Mouse (Mus musculus): ENCODE measurements around the gene Wdr49. TPM values are rescaled to one million over a fixed set of nuclear protein-coding genes. Genes with fewer than 3 reads are reported as not detected.

Gene Wdr49
- polyA plus RNA-seq (2012; rRNA removed) = not detected in 2 replicates

DNA sequence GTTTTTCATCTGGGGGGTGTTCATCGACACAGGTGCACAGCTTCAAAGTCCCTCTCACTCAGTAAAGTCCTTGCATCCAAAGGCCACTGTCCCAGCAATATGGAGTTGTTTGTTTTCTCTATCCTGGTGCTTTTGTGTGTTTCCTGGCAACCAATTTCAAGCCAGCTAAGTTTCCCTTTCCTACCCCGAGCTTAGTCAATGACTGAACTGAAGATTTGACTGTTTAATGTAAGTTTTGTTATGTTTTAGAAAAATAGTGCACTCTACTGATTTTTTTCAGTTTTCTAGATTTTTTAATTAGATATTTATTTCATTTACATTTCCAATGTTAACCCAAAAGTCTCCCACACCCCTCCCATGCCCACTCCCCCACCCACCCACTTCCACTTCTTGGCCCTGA, at the start of gene Wdr49:
Wdr49 (minus strand) TSS at position 101 of the 400 bp plus-strand sequence.
- no peak for TF ChIP-seq CTCF (IDR thresholded peaks at IDR 0.05; ENCODE audit: insufficient read depth, low read length)
- no peak for TF ChIP-seq POLR2A (IDR thresholded peaks at IDR 0.05; ENCODE audit: borderline replicate concordance, extremely low read depth, low read depth, low read length)
- Histone ChIP-seq H3K4me1 (ENCODE audit: control insufficient read depth, insufficient read depth, low read length) (no peaks in the 10 kb centered on the region), H3K4me3 (replicated peaks; ENCODE audit: extremely low read depth, low read depth, low read length) (no peak within 1 kb of the TSS)
- whole genome bisulfite sequencing = 45% methylated on average over 2 of the region's 2 CpGs
- DNase-seq = no peak

DNA sequence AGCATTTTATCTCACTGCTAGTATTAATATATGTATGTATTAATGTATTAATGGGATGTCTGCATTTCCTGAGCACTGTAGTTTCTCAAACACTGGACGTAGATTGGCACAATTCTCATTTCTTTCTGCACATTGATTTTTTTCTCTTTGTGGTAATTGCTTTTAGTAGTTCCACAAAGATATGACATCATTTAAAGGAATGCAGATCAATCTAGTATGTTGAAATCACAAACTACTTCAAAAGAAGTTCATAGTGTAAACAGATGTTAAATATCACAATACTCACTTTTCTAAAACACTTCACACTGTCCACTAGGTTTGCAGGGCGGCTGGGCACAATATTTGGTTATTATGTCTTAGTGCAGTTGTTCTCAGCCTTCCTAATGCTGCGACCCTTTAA, 49.1 kb upstream of the Wdr49 start:
- Histone ChIP-seq H3K4me1 (ENCODE audit: control insufficient read depth, insufficient read depth, low read length) (no peaks in the 10 kb centered on the region), H3K4me3 (replicated peaks; ENCODE audit: extremely low read depth, low read depth, low read length) (no peak overlapping the region)
- no peak for DNase-seq
- 52% methylated on average over 3 of the region's 3 CpGs for WGBS
- TF ChIP-seq POLR2A (IDR thresholded peaks at IDR 0.05; ENCODE audit: borderline replicate concordance, extremely low read depth, low read depth, low read length) (no peak), CTCF (IDR thresholded peaks at IDR 0.05; ENCODE audit: insufficient read depth, low read length) (no peak)

DNA sequence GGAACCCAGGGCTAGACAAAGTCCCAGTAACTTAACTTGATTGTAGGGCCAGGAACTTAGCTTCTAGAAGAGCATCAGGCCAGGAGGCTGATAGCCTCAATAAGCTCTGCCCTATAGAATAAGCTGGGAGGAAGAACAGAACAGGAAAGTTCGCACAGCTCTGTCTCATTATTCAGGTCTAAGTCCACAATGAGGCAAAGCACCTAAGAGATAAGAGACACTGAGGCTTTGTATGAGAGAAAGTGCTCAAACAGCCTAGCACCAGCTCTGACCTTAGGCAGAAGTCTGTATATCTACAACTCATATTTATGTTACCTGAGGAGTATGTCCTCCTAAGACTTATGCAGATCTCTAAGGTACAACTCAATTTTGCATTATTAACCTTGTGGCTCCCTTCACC, 40.6 kb upstream of the Wdr49 start:
- 85% methylated on average over 1 of the region's 1 CpGs for WGBS
- TF ChIP-seq POLR2A (IDR thresholded peaks at IDR 0.05; ENCODE audit: borderline replicate concordance, extremely low read depth, low read depth, low read length) = no peak
- no peak for TF ChIP-seq CTCF (IDR thresholded peaks at IDR 0.05; ENCODE audit: insufficient read depth, low read length)
- Histone ChIP-seq H3K4me3 (replicated peaks; ENCODE audit: extremely low read depth, low read depth, low read length) (no peak overlapping the region), H3K4me1 (ENCODE audit: control insufficient read depth, insufficient read depth, low read length) (no peaks in the 10 kb centered on the region)
- no peak for DNase-seq

GRCm38 (mm10) chr3:75521314-75521713, 39.4 kb upstream of the Wdr49 start:
- WGBS = 80% methylated on average over 2 of the region's 2 CpGs
- TF ChIP-seq CTCF (IDR thresholded peaks at IDR 0.05; ENCODE audit: insufficient read depth, low read length) (no peak), POLR2A (IDR thresholded peaks at IDR 0.05; ENCODE audit: borderline replicate concordance, extremely low read depth, low read depth, low read length) (no peak)
- DNase-seq = no peak
- Histone ChIP-seq H3K4me1 (ENCODE audit: control insufficient read depth, insufficient read depth, low read length) (no peaks in the 10 kb centered on the region), H3K4me3 (replicated peaks; ENCODE audit: extremely low read depth, low read depth, low read length) (no peak overlapping the region)

- TF ChIP-seq POLR2A (IDR thresholded peaks at IDR 0.05; ENCODE audit: borderline replicate concordance, extremely low read depth, low read depth, low read length) (no peak), CTCF (IDR thresholded peaks at IDR 0.05; ENCODE audit: insufficient read depth, low read length) (peak; percentile 31; the same call in 1 of the 2 replicates)
- Histone ChIP-seq H3K4me1 (ENCODE audit: control insufficient read depth, insufficient read depth, low read length) (no peaks in the 10 kb centered on the region), H3K4me3 (replicated peaks; ENCODE audit: extremely low read depth, low read depth, low read length) (no peak overlapping the region)
- WGBS = 78% methylated on average over 7 of the region's 7 CpGs
- DNase-seq = peak; percentile 36
Observed at GRCm38 (mm10) chr3:75517631-75518250, 35.8 kb upstream of the Wdr49 start.

DNA sequence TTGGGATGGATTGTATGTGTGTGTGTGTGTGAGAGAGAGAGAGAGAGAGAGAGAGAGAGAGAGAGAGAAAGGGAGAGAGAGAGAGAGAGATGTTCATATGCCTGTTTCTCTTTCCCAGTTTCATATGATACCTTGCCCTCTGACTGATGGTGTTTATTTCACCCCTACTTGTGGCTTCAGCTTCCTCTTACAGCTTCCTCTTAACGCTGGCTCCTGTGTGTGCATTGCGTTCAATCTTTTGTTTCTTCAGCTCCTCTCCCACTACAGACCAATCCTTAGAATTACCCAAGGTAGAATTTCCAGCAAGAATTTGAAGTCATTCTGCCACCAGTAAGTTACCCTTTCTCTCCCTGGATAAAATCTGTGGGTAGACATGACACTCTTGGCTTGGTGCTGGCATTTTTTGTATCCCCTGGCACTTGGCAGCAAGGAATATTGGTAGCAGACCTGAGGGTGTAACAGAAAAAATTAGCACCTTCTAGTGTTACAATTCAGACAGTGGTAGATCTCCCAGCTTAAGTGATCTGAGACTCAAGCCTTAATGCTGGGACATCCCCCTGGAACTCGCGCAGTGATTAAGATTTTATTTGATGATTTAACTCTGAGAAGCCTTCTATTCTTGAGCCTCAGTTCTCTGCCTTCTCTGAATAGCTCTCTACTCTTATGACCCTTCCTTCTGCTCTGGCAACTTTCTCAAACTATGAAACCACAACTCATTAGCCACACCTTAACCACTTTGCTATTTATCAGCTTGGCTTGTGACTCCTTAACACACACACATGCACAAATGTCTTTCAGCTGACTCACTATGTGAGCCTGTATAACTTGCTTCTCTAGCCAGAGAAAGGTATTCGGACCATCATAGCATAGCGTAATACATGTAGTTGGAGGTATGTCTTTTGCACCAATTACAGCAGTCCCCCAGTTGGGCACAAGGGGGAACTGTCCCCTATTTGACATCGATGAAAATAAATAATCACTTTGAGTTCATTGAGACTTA, 17.3 kb upstream of the Wdr49 start:
- DNase-seq = no peak
- WGBS = 62% methylated on average over 7 of the region's 7 CpGs
- Histone ChIP-seq H3K4me3 (replicated peaks; ENCODE audit: extremely low read depth, low read depth, low read length) (no peak overlapping the region), H3K4me1 (ENCODE audit: control insufficient read depth, insufficient read depth, low read length) (no peaks in the 10 kb centered on the region)
- no peak for TF ChIP-seq CTCF (IDR thresholded peaks at IDR 0.05; ENCODE audit: insufficient read depth, low read length)
- TF ChIP-seq POLR2A (IDR thresholded peaks at IDR 0.05; ENCODE audit: borderline replicate concordance, extremely low read depth, low read depth, low read length) = no peak

GRCm38 (mm10) chr3:75492913-75493312, 11.0 kb upstream of the Wdr49 start:
- WGBS = 75% methylated on average over 3 of the region's 3 CpGs
- TF ChIP-seq POLR2A (IDR thresholded peaks at IDR 0.05; ENCODE audit: borderline replicate concordance, extremely low read depth, low read depth, low read length) (no peak), CTCF (IDR thresholded peaks at IDR 0.05; ENCODE audit: insufficient read depth, low read length) (no peak)
- no peak overlapping the region for H3K4me3 ChIP-seq (replicated peaks; ENCODE audit: extremely low read depth, low read depth, low read length)
- DNase-seq = no peak
- H3K4me1 ChIP-seq (ENCODE audit: control insufficient read depth, insufficient read depth, low read length) = no peaks in the 10 kb centered on the region

DNA sequence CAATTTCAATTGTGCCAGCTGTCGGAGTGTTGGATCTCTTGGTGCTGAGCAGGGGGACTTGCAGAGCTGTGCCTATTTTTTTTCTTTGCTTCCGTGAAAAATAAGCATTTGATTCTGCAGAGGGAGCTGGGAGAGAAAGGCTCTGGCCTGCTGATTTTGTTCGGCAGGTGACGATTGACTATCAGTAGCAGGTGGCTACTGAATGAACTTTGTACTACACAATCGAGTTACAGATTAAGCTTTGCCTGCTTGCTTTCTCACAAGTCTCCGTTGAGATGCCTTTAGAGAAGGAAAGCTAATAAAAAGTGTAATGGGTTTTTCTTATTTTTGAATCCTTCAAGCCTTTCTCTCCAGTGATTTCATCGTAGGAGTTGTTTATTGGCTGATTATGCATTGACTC, 6.8 kb downstream of the Wdr49 start:
- 71% methylated on average over 7 of the region's 7 CpGs for whole genome bisulfite sequencing

GRCm38 (mm10) chr3:75474657-75475056, 7.3 kb downstream of the Wdr49 start:
- 79% methylated on average over 7 of the region's 7 CpGs for WGBS

More for the DNA sequence above, 6.8 kb downstream of the Wdr49 start:
- TF ChIP-seq POLR2A (IDR thresholded peaks at IDR 0.05; ENCODE audit: borderline replicate concordance, extremely low read depth, low read depth, low read length) = no peak
- TF ChIP-seq CTCF (IDR thresholded peaks at IDR 0.05; ENCODE audit: insufficient read depth, low read length) = no peak
- no peak overlapping the region for H3K4me3 ChIP-seq (replicated peaks; ENCODE audit: extremely low read depth, low read depth, low read length)
- no peak for DNase-seq
- no peaks in the 10 kb centered on the region for H3K4me1 ChIP-seq (ENCODE audit: control insufficient read depth, insufficient read depth, low read length)

More at GRCm38 (mm10) chr3:75474657-75475056, 7.3 kb downstream of the Wdr49 start:
- no peak overlapping the region for H3K4me3 ChIP-seq (replicated peaks; ENCODE audit: extremely low read depth, low read depth, low read length)
- H3K4me1 ChIP-seq (ENCODE audit: control insufficient read depth, insufficient read depth, low read length) = no peaks in the 10 kb centered on the region
- TF ChIP-seq POLR2A (IDR thresholded peaks at IDR 0.05; ENCODE audit: borderline replicate concordance, extremely low read depth, low read depth, low read length) (no peak), CTCF (IDR thresholded peaks at IDR 0.05; ENCODE audit: insufficient read depth, low read length) (no peak)
- no peak for DNase-seq
